Mouse (Mus musculus) hindbrain, embryonic 16.5 days (tissue): ENCODE measurements around the gene Ldhd. TPM values are rescaled to one million over a fixed set of nuclear protein-coding genes. Genes with fewer than 3 reads are reported as not detected.

Experiments
- ATAC-seq: fragments of 200-750 bp; cut with Nextera tagmentation; 2 replicates; pipeline ENCODE4 v1.8.0; 2017; ENCODE audit warnings: moderate TSS enrichment, moderate library complexity
- H3K27ac ChIP-seq: fragments of 300-500 bp; sonication (generic); 2 replicates; pipeline ENCODE4 v1.5.1; 2014; ENCODE audit warnings: low read depth, mild to moderate bottlenecking, control low read depth, low read length, moderate library complexity
- H3K27me3 ChIP-seq: fragments of 300-500 bp; sonication (generic); replicated peaks from 2 replicates; pipeline ENCODE4 v1.6.1; 2014; ENCODE audit warnings: low read length; ENCODE audit not compliant: control insufficient read depth, insufficient read depth
- H3K36me3 ChIP-seq: fragments of 300-500 bp; sonication (generic); 2 replicates; pipeline ENCODE4 v1.6.1; 2014; ENCODE audit warnings: mild to moderate bottlenecking, low read length, moderate library complexity, mixed read lengths; ENCODE audit not compliant: control insufficient read depth, insufficient read depth
- H3K4me1 ChIP-seq: fragments of 300-500 bp; sonication (generic); 2 replicates; pipeline ENCODE4 v1.6.1; 2014; ENCODE audit warnings: low read depth, low read length; ENCODE audit not compliant: control insufficient read depth, insufficient read depth
- H3K4me2 ChIP-seq: fragments of 300-500 bp; sonication (generic); 2 replicates; pipeline ENCODE4 v1.6.1; 2014; ENCODE audit warnings: mild to moderate bottlenecking, low read length, control low read depth, moderate library complexity
- H3K4me3 ChIP-seq: fragments of 300-500 bp; sonication (generic); 2 replicates; pipeline ENCODE4 v1.5.1; 2014; ENCODE audit warnings: mild to moderate bottlenecking, low read length, control low read depth, moderate library complexity
- H3K9ac ChIP-seq: fragments of 300-500 bp; sonication (generic); 2 replicates; pipeline ENCODE4 v1.6.1; 2014; ENCODE audit warnings: low read depth, mild to moderate bottlenecking, control low read depth, low read length, moderate library complexity
- H3K9me3 ChIP-seq: fragments of 300-500 bp; sonication (generic); 2 replicates; pipeline ENCODE4 v1.6.1; 2014; ENCODE audit warnings: mild to moderate bottlenecking, low read length, moderate library complexity; ENCODE audit not compliant: control insufficient read depth
- WGBS: fragments of 180-500 bp; shearing (Covaris S2); extraction: QIAGEN DNeasy Blood & Tissue Kit; methylation state at CpG from one replicate; pipeline ENCODE4 v1.1.7; 2014; 5-methylcytosine and 5-hydroxymethylcytosine counted together
- polyA plus RNA-seq: library from polyadenylated mRNA; unstranded; fragments of >200 nt; fragmentation: Nextera tagmentation; extraction: Ambion mirVana; gene quantifications from 2 replicates; pipeline ENCODE4 v1.2.1, GENCODE M21; 2015

Ldhd gene
- polyA plus RNA-seq, 1 experiment from 2014 or later = 1.5 TPM

DNA sequence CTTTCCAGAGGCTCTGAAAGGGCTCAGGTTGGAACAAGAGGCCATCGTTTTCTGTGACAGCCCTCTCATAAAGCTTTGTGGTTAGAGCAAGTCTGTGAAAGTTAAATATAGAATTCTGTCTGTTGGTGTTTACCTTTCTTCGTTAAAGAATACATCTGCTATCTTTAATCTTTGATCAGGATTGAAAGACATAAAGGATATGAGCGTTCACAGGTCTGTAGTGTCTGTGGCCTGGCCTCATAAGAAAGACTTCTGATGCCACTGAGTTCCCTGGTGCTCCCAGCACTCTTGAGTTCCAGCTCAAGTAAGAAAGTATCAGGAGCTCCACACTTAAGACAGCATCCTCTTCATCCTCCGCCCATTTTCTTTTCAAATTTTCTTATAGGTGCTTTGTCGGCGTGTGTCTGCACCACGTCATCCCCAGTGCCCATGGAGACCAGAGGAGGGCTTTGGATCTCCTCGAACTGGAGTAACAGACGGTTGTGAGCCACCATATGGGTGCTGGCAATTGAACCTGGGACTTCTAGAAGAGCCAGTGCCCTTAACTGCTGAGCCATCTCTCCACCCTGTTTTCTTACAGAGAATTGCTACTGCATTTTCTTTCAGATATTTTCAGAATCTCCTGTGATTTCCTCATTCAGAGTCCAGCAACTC is 52.2 kb downstream of the Ldhd start:
- Histone ChIP-seq H3K9ac (no peak overlapping the region), H3K4me1 (peaks cover 12% of the 10 kb centered on the region), H3K27ac (no peak overlapping the region), H3K9me3 (no peaks in the 10 kb centered on the region), H3K4me3 (no peak overlapping the region), H3K36me3 (no peaks in the 10 kb centered on the region), H3K4me2 (no peak overlapping the region), H3K27me3 (no peaks in the 10 kb centered on the region)
- no peak for ATAC-seq
- 94% methylated on average over 9 of the region's 9 CpGs for WGBS

DNA sequence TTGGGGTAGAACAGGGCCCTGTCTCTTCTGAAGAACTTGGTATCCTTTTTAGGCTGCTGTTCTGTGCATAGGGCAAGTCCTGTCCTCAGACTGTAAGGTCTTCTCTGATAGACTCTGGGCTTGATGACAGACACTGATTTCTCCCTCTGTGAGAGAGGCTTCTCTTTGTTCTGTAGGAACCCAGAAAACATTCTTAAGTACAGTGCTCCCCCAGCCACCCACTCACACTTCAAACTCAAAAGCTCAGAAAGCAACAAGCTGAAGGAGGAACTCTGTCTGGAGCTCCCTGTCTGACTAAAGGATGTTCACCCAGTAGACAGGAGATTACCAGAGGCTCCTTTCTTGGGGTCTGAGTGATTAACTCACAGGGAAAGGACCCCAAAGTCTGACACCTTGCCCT is 53.7 kb downstream of the Ldhd start:
- no peaks in the 10 kb centered on the region for H3K27me3 ChIP-seq
- H3K4me1 ChIP-seq = peaks cover 14% of the 10 kb centered on the region
- H3K9ac ChIP-seq = no peak overlapping the region
- H3K36me3 ChIP-seq = no peaks in the 10 kb centered on the region
- no peak overlapping the region for H3K4me3 ChIP-seq
- ATAC-seq = no peak
- H3K4me2 ChIP-seq = no peak overlapping the region
- H3K9me3 ChIP-seq = no peaks in the 10 kb centered on the region
- no peak overlapping the region for H3K27ac ChIP-seq

DNA sequence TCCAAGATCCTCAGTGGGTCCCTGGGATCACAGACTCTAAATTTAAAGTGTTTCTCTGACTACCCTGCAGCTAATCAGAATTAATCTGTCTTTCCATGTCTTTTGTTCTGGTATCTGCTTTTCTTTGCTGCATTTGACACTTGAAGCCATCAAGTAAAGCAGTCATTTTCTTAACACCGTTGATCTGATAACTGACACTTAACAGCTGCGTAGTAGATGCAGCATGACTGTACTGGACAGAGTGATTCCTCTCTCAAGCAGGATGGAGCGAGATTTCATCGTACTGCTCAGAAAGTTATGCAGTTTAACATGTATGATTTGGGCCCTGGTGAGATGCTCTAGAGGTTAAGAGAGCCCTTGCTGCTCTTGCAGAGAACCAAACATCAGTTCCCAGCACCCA is 54.7 kb downstream of the Ldhd start:
- ATAC-seq = no peak
- H3K4me3 ChIP-seq = no peak overlapping the region
- H3K4me1 ChIP-seq = peaks cover 14% of the 10 kb centered on the region
- no peaks in the 10 kb centered on the region for H3K36me3 ChIP-seq
- H3K27me3 ChIP-seq = no peaks in the 10 kb centered on the region
- no peaks in the 10 kb centered on the region for H3K9me3 ChIP-seq
- H3K27ac ChIP-seq = no peak overlapping the region
- WGBS = 94% methylated on average over 4 of the region's 4 CpGs
- no peak overlapping the region for H3K9ac ChIP-seq
- H3K4me2 ChIP-seq = no peak overlapping the region

DNA sequence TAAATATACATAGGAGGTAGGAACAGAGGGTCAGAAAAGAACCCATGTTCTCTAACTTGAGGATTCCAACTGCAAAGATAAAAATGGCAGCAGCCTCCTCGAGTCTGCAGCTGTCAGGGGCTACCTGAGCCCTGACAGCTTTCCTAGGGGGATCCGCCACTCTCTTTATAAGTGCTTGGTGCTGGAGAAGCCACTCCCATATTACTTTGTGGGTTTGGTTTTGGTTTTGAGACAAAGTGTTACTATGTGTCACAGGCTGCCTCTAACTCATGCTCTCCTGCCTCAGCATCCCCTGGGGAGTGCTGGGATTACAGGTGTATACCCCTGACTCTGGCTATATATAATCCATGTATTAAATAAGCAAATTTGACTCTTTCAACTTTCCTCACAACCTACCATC is 56.2 kb downstream of the Ldhd start:
- no peak for ATAC-seq
- Histone ChIP-seq H3K36me3 (no peaks in the 10 kb centered on the region), H3K27me3 (no peaks in the 10 kb centered on the region), H3K27ac (no peak overlapping the region), H3K9ac (no peak overlapping the region), H3K4me3 (no peak overlapping the region), H3K9me3 (no peaks in the 10 kb centered on the region), H3K4me2 (no peak overlapping the region), H3K4me1 (peaks cover 19% of the 10 kb centered on the region)
- 78% methylated on average over 2 of the region's 2 CpGs for WGBS

Other genes with a start within 250 kb of the Ldhd start
- 0.85 and 1.5 TPM in 2 replicates for gene Fa2h, start 236.6 kb downstream of the Ldhd start, polyA plus RNA-seq
- 7.6 and 9.3 TPM in 2 replicates for gene Wdr59, start 108.3 kb downstream of the Ldhd start, polyA plus RNA-seq
- gene Znrf1, start 94.3 kb downstream of the Ldhd start, polyA plus RNA-seq = 65.7 and 69.1 TPM in 2 replicates
- 25.1 and 25.5 TPM in 2 replicates for gene Zfp1, start 13.0 kb upstream of the Ldhd start, polyA plus RNA-seq
- gene Ctrb1, start 60.6 kb upstream of the Ldhd start, polyA plus RNA-seq = not detected in 2 replicates
- gene Bcar1, start 113.4 kb upstream of the Ldhd start, polyA plus RNA-seq = 37.6 and 50.0 TPM in 2 replicates
- 202 and 210 TPM in 2 replicates for gene Cfdp1, start 223.9 kb upstream of the Ldhd start, polyA plus RNA-seq
- gene Tmem170, start 246.4 kb upstream of the Ldhd start, polyA plus RNA-seq = 3.6 and 4.2 TPM in 2 replicates